Mouse (Mus musculus): Measurements from ENCODE around the gene 2410015M20Rik.

DNA sequence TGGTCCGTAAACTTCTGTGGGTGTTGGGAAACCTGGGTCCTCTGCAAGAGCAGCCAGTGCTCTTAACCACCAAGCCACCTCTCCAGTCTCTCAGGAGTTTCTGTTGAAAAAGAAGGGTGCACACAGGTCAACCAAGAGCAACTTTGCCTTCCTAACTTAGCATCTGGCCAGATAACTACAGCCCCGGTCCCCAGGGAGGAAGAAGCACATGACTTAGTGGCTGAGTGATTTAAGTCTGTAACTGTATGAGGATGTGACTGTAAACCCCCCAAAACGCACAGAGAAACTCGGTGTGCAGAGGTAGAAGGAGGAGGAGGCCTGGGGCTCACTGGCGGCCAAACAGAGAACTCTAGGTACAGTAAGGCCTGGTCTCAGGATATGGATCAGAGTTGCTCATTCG, 24.5 kb upstream of the 2410015M20Rik start:
- no peak for TF ChIP-seq CTCF (IDR thresholded peaks at IDR 0.05; ENCODE audit: low read depth, low read length)
- TF ChIP-seq POLR2A (IDR thresholded peaks at IDR 0.05; ENCODE audit: extremely low read depth, insufficient read depth, low read length): no peak
